In genomic region chr11:120248899-120249298, GRCm38 (mm10) we compare ENCODE assay signal across 14 mouse cellular contexts. TPM values are rescaled to one million over a fixed set of nuclear protein-coding genes. Genes with fewer than 3 reads are reported as not detected.
DNase-seq lines count a peak whose midpoint lies in the region; ATAC-seq and TF ChIP-seq lines count a peak whose summit lies in the region.
"Had no signal": no experiment of that assay in that cellular context is flagged by ENCODE, and none has a peak within 500 bp of the region (broad histone marks: within the 10 kb centered on the region; RNA-seq: fewer than 3 reads in every experiment).

No protein-coding gene starts in this region.

- H3K36me3 ChIP-seq in heart, embryonic 14.5 days (ENCODE audit: control insufficient read depth, insufficient read depth, low read length) = no peaks in the 10 kb centered on the region
- no peaks in the 10 kb centered on the region for H3K36me3 ChIP-seq in kidney, postnatal 0 days (ENCODE audit: insufficient read depth, low read length)
- H3K36me3 ChIP-seq in embryonic facial prominence, embryonic 10.5 days (replicated peaks) = peaks cover 82% of the 10 kb centered on the region

- 77% methylated on average over 6 of the region's 6 CpGs for WGBS in heart, embryonic 14.5 days
- 75% methylated on average over 6 of the region's 6 CpGs for WGBS in kidney, postnatal 0 days
- WGBS in embryonic facial prominence, embryonic 10.5 days = 82% methylated on average over 6 of the region's 6 CpGs

- H3K9me3 ChIP-seq in heart, embryonic 14.5 days (ENCODE audit: control insufficient read depth, low read length) = no peaks in the 10 kb centered on the region
- H3K9me3 ChIP-seq in kidney, postnatal 0 days (replicated peaks; ENCODE audit: low read length) = no peaks in the 10 kb centered on the region
- H3K9me3 ChIP-seq in embryonic facial prominence, embryonic 10.5 days = no peaks in the 10 kb centered on the region

- no peak overlapping the region for H3K9ac ChIP-seq in heart, embryonic 14.5 days (ENCODE audit: low read length)
- H3K9ac ChIP-seq in kidney, postnatal 0 days (ENCODE audit: low read depth, low read length) = no peak overlapping the region

- H3K4me2 ChIP-seq in heart, embryonic 14.5 days (ENCODE audit: low read length) = no peak overlapping the region
- no peak overlapping the region for H3K4me2 ChIP-seq in kidney, postnatal 0 days (ENCODE audit: low read length)

- DNase-seq in cerebellum, adult 11-12 months = peak; percentile 59
- DNase-seq in cerebellum, adult 8-10 months = no peak
- no peak for DNase-seq in heart, postnatal 10 days
- no peak for DNase-seq in kidney, postnatal 0 days (ENCODE audit: low spot score)
- DNase-seq in kidney, postnatal 36 days = no peak
- no peak for DNase-seq in embryonic facial prominence, embryonic 10.5 days (ENCODE audit: low spot score)
- no peak for DNase-seq in urinary bladder, postnatal 14 days (ENCODE audit: low spot score)
- DNase-seq: adrenal gland, postnatal 25 days; kidney, postnatal 25 days; lung, adult 2 months; retina, postnatal 1 day had no signal

- TF ChIP-seq CTCF in kidney, postnatal 0 days (IDR thresholded peaks at IDR 0.05; ENCODE audit: low read depth) = no peak

- H3K27ac ChIP-seq in heart, embryonic 14.5 days (replicated peaks in 1 of 2; ENCODE audit: control insufficient read depth in 1 of 2, insufficient read depth in 1 of 2, low read depth in 2 of 2, low read length in 2 of 2) = peak overlapping the region; percentile 28 to 41; a peak in 2 of 4 replicates
- 0 out of 2 replicates have a peak overlapping the region, but pooled peaks have one; percentile 42 for H3K27ac ChIP-seq in kidney, postnatal 0 days
- H3K27ac ChIP-seq in embryonic facial prominence, embryonic 10.5 days (replicated peaks) = 0 out of 2 replicates have a peak overlapping the region, but pooled peaks have one; percentile 8

- no peak for ATAC-seq in heart, embryonic 14.5 days (ENCODE audit: insufficient number of reproducible peaks, insufficient read depth, low FRiP score, low read depth)
- no peak for ATAC-seq in kidney, postnatal 0 days (replicated peaks; ENCODE audit: low FRiP score, low read depth)
- ATAC-seq: forebrain, embryonic 14.5 days; hindbrain, postnatal 0 days had no signal

- no peak overlapping the region for H3K4me3 ChIP-seq in heart, embryonic 14.5 days (ENCODE audit: control insufficient read depth in 1 of 2, insufficient read depth in 1 of 2, low read depth in 1 of 2, low read length in 2 of 2)
- H3K4me3 ChIP-seq in kidney, postnatal 0 days (replicated peaks; ENCODE audit: low read depth, low read length) = no peak overlapping the region
- no peak overlapping the region for H3K4me3 ChIP-seq in embryonic facial prominence, embryonic 10.5 days

- intact Hi-C loops in heart, postnatal 10 days (cut with DNase I) = no loop called here

- H3K4me1 ChIP-seq in heart, embryonic 14.5 days (ENCODE audit: control insufficient read depth in 2 of 2, insufficient read depth in 2 of 2, low read length in 2 of 2) = peaks cover 57 to 78% of the 10 kb centered on the region in 2 experiments
- H3K4me1 ChIP-seq in kidney, postnatal 0 days (replicated peaks; ENCODE audit: insufficient read depth, low read length) = peaks cover 48% of the 10 kb centered on the region
- H3K4me1 ChIP-seq in embryonic facial prominence, embryonic 10.5 days = peaks cover 97% of the 10 kb centered on the region

- no peaks in the 10 kb centered on the region for H3K27me3 ChIP-seq in heart, embryonic 14.5 days (ENCODE audit: control insufficient read depth, insufficient read depth, low read length)
- no peaks in the 10 kb centered on the region for H3K27me3 ChIP-seq in kidney, postnatal 0 days (ENCODE audit: insufficient read depth, low read length)
- no peaks in the 10 kb centered on the region for H3K27me3 ChIP-seq in embryonic facial prominence, embryonic 10.5 days (replicated peaks; ENCODE audit: low read depth, poor library complexity, severe bottlenecking)

RNA-seq across cellular contexts. Expression of gene Bahcc1, which starts 16.2 kb away (rescaled TPM):
- polyA plus RNA-seq in heart, embryonic 14.5 days (2014; fragmentation: Nextera tagmentation; extraction: Ambion mirVana) = 8.8 and 9.1 TPM in 2 replicates
- total RNA-seq in heart, postnatal 10 days (2021) = 10 to 100 TPM in 1 of 2 experiments, 1 to 10 TPM in 1; 8.8 to 14.1 TPM
- polyA plus RNA-seq in kidney, postnatal 0 days (2015; fragmentation: Nextera tagmentation; extraction: Ambion mirVana) = 8.2 and 8.6 TPM in 2 replicates
- polyA plus RNA-seq in embryonic facial prominence, embryonic 10.5 days (2016; fragmentation: Nextera tagmentation; extraction: Ambion mirVana) = 18.0 and 18.4 TPM in 2 replicates
